Mouse (Mus musculus) liver, embryonic 14.5 days (tissue): ENCODE measurements at regions not wholly inside any gene's neighbourhood (a gene's known extent, or its start where the extent isn't known, plus 50 kb on each side); places are given as distances from the start of the nearest gene placed in this dataset.

Experiments
- ATAC-seq: fragments of 200-750 bp; cut with Nextera tagmentation; 2 replicates; pipeline ENCODE4 v1.8.0; 2017; ENCODE audit warnings: moderate number of reproducible peaks, mild to moderate bottlenecking, moderate library complexity; ENCODE audit not compliant: insufficient read depth
- DNase-seq, 3 experiments: peaks; one replicate each; pipeline ENCODE4 v3.0.0-alpha.2; 2012 to 2013; ENCODE audit warnings: low read depth in 3 of 3, low spot score in 3 of 3
- H3K27ac ChIP-seq: fragments of 300-500 bp; sonication (generic); 2 replicates; pipeline ENCODE4 v1.5.1; 2014; ENCODE audit warnings: moderate library complexity, mild to moderate bottlenecking, control low read depth, inconsistent platforms
- H3K27me3 ChIP-seq: fragments of 300-500 bp; sonication (generic); 2 replicates; pipeline ENCODE4 v1.6.1; 2014; ENCODE audit warnings: mild to moderate bottlenecking, low read length, moderate library complexity; ENCODE audit not compliant: control insufficient read depth, insufficient read depth
- H3K36me3 ChIP-seq: fragments of 300-500 bp; sonication (generic); replicated peaks from 2 replicates; pipeline ENCODE4 v1.6.1; 2014; ENCODE audit warnings: low read depth; ENCODE audit not compliant: control insufficient read depth, insufficient read depth
- H3K4me1 ChIP-seq, 2 experiments: fragments of 200-500 bp in 1 of 2; fragments of 300-500 bp in 1 of 2; sonication (generic) in 1 of 2; replicated peaks; 2 replicates each; pipeline ENCODE4 v1.6.1; 2012 to 2014; ENCODE audit warnings: antibody characterized with exemption in 1 of 2, inconsistent platforms in 1 of 2, low read length in 1 of 2; ENCODE audit not compliant: control insufficient read depth in 2 of 2, insufficient read depth in 2 of 2
- H3K4me2 ChIP-seq: fragments of 300-500 bp; sonication (generic); 2 replicates; pipeline ENCODE4 v1.6.1; 2014; ENCODE audit warnings: low read depth, mild to moderate bottlenecking, control low read depth, moderate library complexity
- H3K4me3 ChIP-seq, 2 experiments: fragments of 200-500 bp in 1 of 2; fragments of 300-500 bp in 1 of 2; sonication (generic) in 1 of 2; 2 replicates each; pipeline ENCODE4 v1.5.1; 2012 to 2014; ENCODE audit warnings: low read depth in 2 of 2, low read length in 2 of 2, mild to moderate bottlenecking in 2 of 2, control low read depth in 1 of 2, inconsistent platforms in 1 of 2, moderate library complexity in 1 of 2; ENCODE audit not compliant: insufficient read depth in 1 of 2
- H3K9ac ChIP-seq: fragments of 300-500 bp; sonication (generic); replicated peaks from 2 replicates; pipeline ENCODE4 v1.6.1; 2014; ENCODE audit warnings: mild to moderate bottlenecking, control low read depth, moderate library complexity
- H3K9me3 ChIP-seq: fragments of 300-500 bp; sonication (generic); 2 replicates; pipeline ENCODE4 v1.6.1; 2016; ENCODE audit warnings: low read length, mixed read lengths; ENCODE audit not compliant: control insufficient read depth
- CTCF ChIP-seq: IDR thresholded peaks from 2 replicates; pipeline ENCODE4 v1.5.1; 2016; ENCODE audit warnings: antibody characterized with exemption, low read depth, control low read depth
- EP300 ChIP-seq: IDR thresholded peaks from 2 replicates; pipeline ENCODE4 v1.6.1; 2016; ENCODE audit warnings: antibody characterized with exemption, low read depth
- WGBS: fragments of 180-500 bp; shearing (Covaris S2); extraction: QIAGEN DNeasy Blood & Tissue Kit; methylation state at CpG from one replicate; pipeline ENCODE4 v1.1.7; 2014; ENCODE audit not compliant: insufficient replicate concordance; 5-methylcytosine and 5-hydroxymethylcytosine counted together

DNA sequence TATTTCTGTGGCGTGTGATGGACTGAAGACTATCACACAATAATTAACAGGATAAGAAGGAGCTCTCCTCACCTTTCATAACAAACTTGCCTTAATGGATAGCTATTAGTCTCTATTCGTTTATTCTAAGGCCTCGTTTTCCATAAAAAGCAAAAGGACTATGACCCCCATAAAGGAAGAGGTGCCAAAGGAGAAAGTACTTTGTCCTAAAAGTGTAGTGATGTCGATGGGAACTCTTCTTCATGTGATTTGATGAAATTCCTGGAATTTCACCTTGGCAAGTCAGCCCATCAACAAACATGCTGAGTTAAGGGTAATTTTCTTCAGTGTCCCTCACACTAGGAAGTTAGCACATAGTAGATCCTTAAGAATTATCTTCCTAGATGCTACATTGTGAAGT lies 293.9 kb downstream of the Lyplal1 start:
- no peak overlapping the region for H3K9ac ChIP-seq
- H3K4me3 ChIP-seq: no peak overlapping the region
- no peaks in the 10 kb centered on the region for H3K36me3 ChIP-seq
- no peaks in the 10 kb centered on the region for H3K27me3 ChIP-seq
- no peak overlapping the region for H3K27ac ChIP-seq
- peaks cover 0 to 4% of the 10 kb centered on the region in 2 experiments; a peak in 1 of 4 replicates for H3K4me1 ChIP-seq
- TF ChIP-seq EP300: no peak
- TF ChIP-seq CTCF: no peak
- WGBS: 54% methylated on average over 4 of the region's 4 CpGs
- H3K9me3 ChIP-seq: no peaks in the 10 kb centered on the region
- no peak overlapping the region for H3K4me2 ChIP-seq
- no peak for ATAC-seq
- DNase-seq: no peak

DNA sequence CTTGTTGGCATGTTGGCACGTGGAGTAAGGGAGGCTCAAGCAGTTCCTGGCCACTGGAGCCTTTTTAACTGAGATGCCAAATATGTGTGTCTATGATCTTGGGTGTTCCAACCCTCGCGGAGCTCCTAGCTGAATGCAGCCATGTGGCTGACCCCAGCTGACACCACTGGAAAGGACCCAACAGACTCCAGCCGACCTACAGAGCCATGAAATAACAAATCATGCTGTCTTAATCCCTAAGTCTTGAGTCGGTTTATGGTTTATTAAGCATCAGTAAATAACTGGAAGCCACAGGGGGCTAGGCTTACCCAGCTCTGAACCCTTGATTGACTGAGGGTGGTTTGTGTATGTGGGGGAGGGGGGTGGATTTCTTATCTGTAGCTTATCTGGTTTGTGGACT lies 293.2 kb downstream of the Lyplal1 start:
- no peak for DNase-seq
- Histone ChIP-seq H3K36me3 (no peaks in the 10 kb centered on the region), H3K9me3 (no peaks in the 10 kb centered on the region), H3K27ac (no peak overlapping the region), H3K4me1 (peaks cover 0 to 4% of the 10 kb centered on the region in 2 experiments; a peak in 1 of 4 replicates), H3K4me3 (no peak overlapping the region), H3K4me2 (no peak overlapping the region), H3K9ac (no peak overlapping the region), H3K27me3 (no peaks in the 10 kb centered on the region)
- no peak for ATAC-seq
- 49% methylated on average over 5 of the region's 5 CpGs for WGBS
- no peak for TF ChIP-seq EP300
- TF ChIP-seq CTCF: no peak

DNA sequence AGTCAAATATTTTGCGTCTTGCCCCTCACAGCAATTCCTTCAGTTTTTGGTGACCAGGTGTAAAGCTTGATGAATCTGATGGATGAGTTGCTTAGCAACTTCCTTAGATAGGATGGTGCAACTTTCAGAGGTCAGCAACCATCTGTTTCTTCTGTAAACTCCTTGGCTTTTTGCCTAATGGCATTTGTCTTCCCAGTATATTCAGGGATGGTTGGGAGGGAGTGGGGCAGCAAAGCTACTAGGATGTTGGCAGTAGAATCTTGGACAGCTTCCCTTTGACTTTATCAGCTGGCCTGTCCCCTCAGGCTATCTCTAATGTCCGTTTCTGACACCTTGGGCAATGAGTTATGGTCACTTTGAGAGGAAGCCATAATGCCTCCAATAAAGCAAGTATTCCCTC lies 289.1 kb downstream of the Lyplal1 start:
- Histone ChIP-seq H3K27me3 (no peaks in the 10 kb centered on the region), H3K27ac (no peak overlapping the region), H3K4me3 (no peak overlapping the region), H3K9ac (no peak overlapping the region), H3K36me3 (no peaks in the 10 kb centered on the region), H3K9me3 (no peaks in the 10 kb centered on the region), H3K4me2 (no peak overlapping the region), H3K4me1 (peaks cover 0 to 2% of the 10 kb centered on the region in 2 experiments; a peak in 1 of 4 replicates)
- 46% methylated on average over 2 of the region's 2 CpGs for WGBS
- ATAC-seq (no peak), DNase-seq (no peak)
- TF ChIP-seq CTCF (no peak), EP300 (no peak)

DNA sequence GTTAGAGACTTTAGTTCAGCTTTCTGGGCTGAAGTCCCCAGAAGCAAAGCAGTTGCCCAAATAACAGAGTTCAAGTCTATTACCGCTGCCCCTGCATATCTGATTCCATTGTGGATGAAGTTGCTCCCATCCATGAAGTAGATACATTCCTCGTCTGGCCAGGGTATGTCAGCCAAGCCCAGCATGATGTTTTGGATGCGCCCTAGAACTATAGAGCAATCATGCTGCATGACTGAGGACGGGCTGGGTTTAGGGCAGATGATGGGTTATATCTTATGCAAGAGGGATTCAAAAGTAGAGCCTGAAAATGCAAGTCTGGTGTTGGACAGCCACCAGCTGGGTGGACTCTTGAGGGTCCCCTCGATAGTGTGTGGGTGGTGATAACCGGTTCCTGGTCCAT lies 288.6 kb downstream of the Lyplal1 start:
- H3K9me3 ChIP-seq: no peaks in the 10 kb centered on the region
- no peak for ATAC-seq
- no peak for DNase-seq
- WGBS: 57% methylated on average over 6 of the region's 6 CpGs
- peaks cover 0 to 2% of the 10 kb centered on the region in 2 experiments; a peak in 1 of 4 replicates for H3K4me1 ChIP-seq
- no peak overlapping the region for H3K4me2 ChIP-seq
- no peak overlapping the region for H3K9ac ChIP-seq
- H3K27me3 ChIP-seq: no peaks in the 10 kb centered on the region
- H3K4me3 ChIP-seq: no peak overlapping the region
- no peak overlapping the region for H3K27ac ChIP-seq
- no peak for TF ChIP-seq EP300
- TF ChIP-seq CTCF: no peak
- H3K36me3 ChIP-seq: no peaks in the 10 kb centered on the region

DNA sequence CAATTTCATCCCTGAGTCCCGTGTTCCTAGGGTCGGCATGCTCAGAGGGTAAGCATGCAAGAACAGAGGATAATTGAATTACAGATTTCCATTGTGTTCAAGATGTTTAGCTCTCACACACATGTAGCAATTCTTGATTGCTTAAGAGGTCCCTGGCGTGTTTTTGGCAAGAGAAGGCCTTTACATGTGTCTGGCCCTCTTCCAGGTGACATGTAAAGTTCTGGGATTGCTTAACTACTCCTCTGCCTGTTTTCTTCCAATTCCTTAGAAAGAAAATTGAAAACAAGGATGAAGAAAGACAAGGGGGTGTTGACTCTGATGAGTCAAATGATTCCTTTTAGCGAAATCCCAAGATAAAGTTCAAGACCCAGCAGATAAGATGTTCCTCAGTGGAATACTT lies 285.1 kb downstream of the Lyplal1 start:
- no peak for DNase-seq
- no peak overlapping the region for H3K9ac ChIP-seq
- no peak for ATAC-seq
- TF ChIP-seq EP300: no peak
- TF ChIP-seq CTCF: no peak
- no peak overlapping the region for H3K27ac ChIP-seq
- H3K9me3 ChIP-seq: no peaks in the 10 kb centered on the region
- WGBS: 52% methylated on average over 4 of the region's 4 CpGs
- no peaks in the 10 kb centered on the region for H3K27me3 ChIP-seq
- no peaks in the 10 kb centered on the region for H3K4me1 ChIP-seq
- no peak overlapping the region for H3K4me3 ChIP-seq
- H3K4me2 ChIP-seq: no peak overlapping the region
- H3K36me3 ChIP-seq: no peaks in the 10 kb centered on the region
